Mouse (Mus musculus) granulocyte monocyte progenitor cell, adult 5-6 weeks (primary cell): ENCODE measurements around the gene Zc3h12b. TPM values are rescaled to one million over a fixed set of nuclear protein-coding genes. Genes with fewer than 3 reads are reported as not detected.
"Not testable (repeated sequence)": the region's sequence is repeated elsewhere in the genome, so short reads cannot be mapped to it uniquely, and the experiment has no call there.

Experiments used
- ATAC-seq: replicated peaks from 2 replicates; pipeline ENCODE4 v1.8.0; 2016; ENCODE audit warnings: mild to moderate bottlenecking, moderate TSS enrichment, inconsistent platforms; ENCODE audit not compliant: poor library complexity, severe bottlenecking
- total RNA-seq, 2 experiments: library from RNA; stranded (forward) in 1 of 2; stranded (reverse) in 1 of 2; fragments of 200-712, 200-1000 nt in 1 of 2; fragments of >200 nt in 1 of 2; fragmentation: Nextera tagmentation in 1 of 2; gene quantifications; 2 replicates each; pipeline ENCODE4 v1.2.3; 2014 to 2017

The Zc3h12b gene
- total RNA-seq (2014; fragmentation: Nextera tagmentation) (0.58 and 3.4 TPM in 2 replicates), total RNA-seq (2017) (0.13 and 0.36 TPM in 2 replicates)

DNA sequence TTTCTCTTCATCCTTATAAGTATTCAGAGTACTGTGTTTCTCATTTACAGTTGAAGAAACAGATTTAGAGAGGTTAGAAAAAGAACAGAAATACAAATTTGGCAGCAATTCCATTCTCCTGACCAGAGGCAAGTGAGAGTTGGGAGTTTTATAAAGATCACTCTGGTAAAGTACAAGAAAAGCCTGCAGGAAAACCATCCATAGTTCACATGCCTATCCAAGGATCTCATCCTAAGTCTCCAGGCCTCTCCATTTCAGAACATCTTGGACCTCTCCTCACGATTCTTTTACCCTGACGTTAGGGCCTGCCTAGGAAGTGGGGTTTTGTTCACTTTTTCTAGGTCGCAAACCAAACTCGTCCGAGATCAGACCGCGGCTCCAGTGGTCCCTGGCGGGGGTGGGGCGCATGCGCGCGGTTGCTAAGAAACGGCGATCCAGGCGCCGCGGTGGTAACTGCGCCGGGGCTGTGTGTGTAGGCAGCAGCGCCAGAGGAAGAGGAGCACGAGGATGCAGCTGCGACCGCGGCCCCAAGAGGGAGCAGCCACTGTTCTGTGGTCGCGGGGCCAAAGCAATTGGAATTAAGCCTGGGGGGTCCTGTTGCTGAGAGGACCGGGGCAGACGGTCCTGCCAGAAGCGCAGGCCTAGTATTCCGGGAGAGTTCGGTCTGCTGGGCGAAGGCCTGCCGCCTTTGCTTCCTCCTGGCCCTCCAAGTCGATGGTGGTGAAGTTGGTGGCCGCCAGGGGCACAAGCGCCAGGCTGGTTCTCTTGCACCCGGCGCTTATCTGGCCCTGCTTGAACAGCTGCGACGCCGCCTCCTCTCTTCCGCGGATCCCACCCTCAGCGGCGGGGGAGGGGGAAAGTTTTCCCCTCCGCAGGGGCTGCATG is at the start of gene Zc3h12b:
Gene Zc3h12b, plus strand, starts transcription at position 452 of the 885 bp plus-strand sequence.
- ATAC-seq: peak; percentile 100

- no peak for ATAC-seq
Observed at GRCm38 (mm10) chrX:95682206-95682605, 29.3 kb upstream of the Zc3h12b start.

GRCm38 (mm10) chrX:95687119-95687518 is 24.4 kb upstream of the Zc3h12b start:
- no peak; the same call in 1 of the 2 replicates for ATAC-seq

GRCm38 (mm10) chrX:95738253-95738652 is 26.8 kb downstream of the Zc3h12b start:
- no peak for ATAC-seq

- ATAC-seq: no peak
Observed at GRCm38 (mm10) chrX:95795881-95796280, 84.4 kb downstream of the Zc3h12b start.

DNA sequence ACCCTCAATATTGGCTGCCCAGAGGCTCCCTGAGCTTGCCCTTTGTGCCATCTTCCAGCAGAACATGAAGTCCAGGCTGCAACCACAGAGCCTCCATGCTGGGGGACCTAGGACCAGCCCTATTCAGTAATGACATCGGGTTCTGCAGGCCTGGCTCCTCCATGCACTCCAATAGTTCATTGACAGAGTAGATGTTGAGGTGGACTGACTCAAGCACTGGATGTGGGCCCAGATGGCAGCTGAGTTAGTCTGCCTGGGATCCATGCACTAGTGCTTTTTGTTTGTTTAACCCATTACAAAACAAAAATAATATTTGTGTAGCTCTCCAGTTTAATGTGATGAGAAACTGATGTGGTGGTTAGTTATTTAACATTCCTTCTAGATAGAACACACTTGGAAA is 90.3 kb downstream of the Zc3h12b start:
- ATAC-seq: no peak

DNA sequence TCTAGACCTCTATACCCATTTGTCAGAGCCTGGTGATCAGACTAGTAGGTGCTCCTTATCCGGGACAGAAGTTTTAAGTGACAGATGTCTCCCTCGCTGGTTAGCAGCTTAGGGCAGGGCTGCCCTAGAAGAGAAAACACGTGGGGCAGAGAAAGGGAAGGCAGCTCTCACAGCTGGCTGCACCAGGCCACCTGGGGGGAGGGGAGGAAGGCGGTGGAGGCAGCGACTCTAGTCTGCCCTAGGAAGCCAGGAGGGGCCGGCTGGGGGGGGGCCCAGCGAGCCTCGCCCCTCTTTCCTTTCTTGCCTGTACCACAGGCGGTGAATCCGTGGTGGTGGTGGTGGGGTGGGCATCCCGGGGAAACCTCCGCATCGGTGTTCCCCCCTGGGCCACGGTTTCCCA is 141.3 kb downstream of the Zc3h12b start:
- ATAC-seq: no peak

GRCm38 (mm10) chrX:95881111-95881510 is 169.6 kb downstream of the Zc3h12b start:
- ATAC-seq: no peak

DNA sequence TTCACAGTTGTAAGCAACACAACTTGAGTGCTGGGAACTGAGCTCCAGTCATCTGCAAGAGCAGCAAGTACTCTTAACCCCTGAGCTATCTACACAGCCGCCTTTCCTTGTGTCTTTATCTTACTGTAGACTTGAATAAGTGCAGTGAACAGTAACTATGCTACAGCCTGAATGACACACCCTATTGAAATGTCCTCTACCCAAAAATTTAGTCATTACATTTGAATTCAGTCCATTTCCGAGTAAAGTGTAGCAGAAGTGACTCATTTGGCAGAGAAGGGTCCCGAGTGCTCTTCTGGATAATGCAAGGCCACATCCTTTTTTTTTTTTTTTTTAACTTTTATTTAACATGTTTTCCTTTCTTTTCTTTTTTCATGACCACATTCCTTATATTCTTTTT is 191.2 kb downstream of the Zc3h12b start:
- ATAC-seq: no peak

DNA sequence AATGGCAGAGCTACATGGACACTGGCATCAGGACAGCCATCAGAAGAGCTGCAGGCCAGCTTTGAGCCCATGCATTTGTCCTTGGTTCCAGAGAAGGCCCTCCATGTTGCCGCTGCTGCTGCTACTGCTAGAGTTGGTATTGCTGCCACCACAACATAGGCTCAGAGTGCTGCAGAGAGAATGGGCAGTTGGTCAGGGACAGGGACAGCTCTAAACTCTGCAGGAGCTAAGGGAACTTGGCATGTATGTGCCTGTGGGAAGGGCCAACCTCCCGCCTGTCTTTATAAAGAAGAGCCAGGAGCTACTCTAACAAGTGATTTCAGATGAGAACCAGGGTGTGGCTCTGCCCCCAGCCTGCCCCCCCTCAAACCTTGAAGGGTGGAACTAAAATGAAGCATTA is 224.0 kb downstream of the Zc3h12b start:
- ATAC-seq: no peak

DNA sequence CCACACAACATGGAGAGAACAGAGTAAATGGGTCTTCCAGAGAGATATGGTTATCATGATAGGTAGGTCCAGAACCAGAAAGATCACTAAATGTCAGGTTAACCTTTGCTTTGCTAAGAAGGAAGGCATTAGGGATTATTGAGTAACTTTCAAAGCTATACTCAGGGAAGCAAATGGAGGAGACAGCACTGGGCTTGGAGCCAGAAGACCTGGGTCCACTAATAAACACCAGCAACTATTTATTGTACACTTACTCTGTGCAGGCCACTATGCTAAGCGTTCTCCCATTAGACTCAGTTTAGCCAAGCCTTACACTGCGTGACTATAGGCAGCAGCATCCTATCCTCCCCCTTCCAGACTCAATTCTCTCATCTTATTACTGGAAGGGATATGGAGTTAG is 234.0 kb downstream of the Zc3h12b start:
- ATAC-seq: no peak

GRCm38 (mm10) chrX:95948135-95948534 is 236.7 kb downstream of the Zc3h12b start:
- ATAC-seq: no peak

DNA sequence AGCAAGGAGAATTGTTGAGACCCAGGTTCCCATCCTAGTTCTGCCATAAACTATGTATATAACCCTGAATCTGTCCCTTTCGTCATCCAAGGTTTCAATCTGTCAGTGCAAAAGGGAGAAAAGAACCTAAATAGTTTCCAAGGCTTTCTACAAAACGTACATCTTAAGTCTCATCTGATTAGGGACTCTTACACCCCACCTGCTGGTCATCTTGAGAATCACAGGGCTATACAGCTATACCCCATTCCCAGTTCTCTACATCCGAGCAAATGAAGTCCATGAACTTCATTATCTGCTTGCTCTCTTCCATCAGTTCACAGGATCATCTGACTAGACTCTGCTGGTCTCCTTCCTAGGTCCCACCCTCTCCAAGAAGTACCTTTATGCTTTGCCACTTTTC is 239.3 kb downstream of the Zc3h12b start:
- peak; percentile 72 for ATAC-seq

- ATAC-seq: peak; percentile 98
Observed at GRCm38 (mm10) chrX:95956497-95957293, 245.2 kb downstream of the Zc3h12b start, which contains the start of gene Las1l. Gene Las1l (minus strand): TSS chrX:95956962.

- not testable (repeated sequence) for ATAC-seq
Observed at GRCm38 (mm10) chrX:95957461-95957860, 246.0 kb downstream of the Zc3h12b start.

DNA sequence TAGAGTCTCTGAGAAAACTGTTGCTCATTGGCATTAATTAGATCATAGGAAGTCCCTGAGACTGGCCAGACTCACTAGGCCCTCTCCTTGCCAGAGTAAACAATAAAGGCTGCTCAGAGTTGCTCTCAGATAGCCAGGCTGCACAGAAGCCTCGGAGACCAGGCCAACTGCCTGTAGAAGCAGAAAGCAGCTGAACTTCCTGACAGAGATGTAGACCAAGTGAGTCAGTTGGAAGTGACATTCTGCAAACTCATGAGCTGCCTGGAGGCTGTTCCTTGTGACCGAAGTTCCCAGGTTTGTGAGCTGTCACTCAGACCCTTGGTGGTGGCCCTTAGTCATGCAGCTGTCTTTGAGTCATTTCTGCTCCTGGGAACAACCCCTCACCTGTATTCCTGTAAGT is 251.9 kb downstream of the Zc3h12b start:
- ATAC-seq: no peak

GRCm38 (mm10) chrX:95965036-95965435 is 253.6 kb downstream of the Zc3h12b start:
- no peak for ATAC-seq

DNA sequence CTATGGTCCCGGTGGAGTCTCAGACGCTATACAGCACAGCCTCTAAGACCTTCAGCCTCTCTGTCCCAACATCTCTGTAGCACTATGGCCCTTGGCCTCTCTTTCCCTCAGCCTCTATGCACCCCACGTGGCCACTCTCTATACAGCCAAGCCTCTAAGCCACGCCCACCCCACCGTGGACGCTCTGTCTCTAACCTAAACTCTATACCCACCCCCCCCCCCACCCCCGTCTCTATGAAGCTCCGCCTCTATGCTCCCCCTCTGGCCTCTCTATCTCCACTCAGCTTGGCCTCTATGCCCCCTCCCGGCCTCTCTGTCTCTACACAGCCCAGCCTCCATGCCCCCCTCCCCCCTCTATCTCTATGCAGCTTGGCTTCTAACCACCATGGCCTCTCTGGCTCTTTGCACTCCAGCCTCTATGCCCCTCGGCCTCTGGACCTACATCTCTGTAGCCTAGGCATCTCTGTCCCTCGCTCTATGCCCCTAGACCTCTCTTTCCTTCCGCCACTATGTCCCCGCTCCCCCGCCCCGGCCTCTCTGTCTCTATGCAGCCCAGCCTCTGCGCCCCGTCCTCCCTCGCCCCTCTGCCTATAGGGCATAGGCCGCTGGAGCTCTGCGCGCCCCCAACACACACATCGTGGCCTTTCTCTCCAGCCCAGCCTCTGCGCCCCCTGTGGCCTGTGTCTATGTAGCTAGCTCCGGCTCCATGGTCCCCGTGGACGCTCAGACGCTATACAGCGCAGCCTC is 256.5 kb downstream of the Zc3h12b start:
- ATAC-seq: peak; percentile 77

DNA sequence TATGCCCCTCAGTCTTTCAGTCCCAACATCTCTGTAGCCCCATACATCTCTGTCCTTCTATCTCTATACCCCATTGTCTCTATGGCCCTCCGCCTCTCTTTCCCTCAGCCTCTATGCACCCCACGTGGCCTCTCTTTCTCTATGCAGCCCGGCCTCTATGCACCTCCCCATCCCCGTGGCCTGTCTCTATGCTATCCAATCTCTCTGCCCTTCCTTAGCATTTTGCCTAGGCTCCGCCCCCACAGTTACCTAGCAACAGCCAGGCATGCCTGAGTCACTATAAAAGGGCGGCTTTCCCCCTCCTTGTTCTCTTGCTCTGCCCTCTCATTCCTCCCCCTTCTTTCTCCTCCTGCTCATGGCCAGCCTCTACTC is 257.1 kb downstream of the Zc3h12b start:
- peak; percentile 87 for ATAC-seq

- no peak for ATAC-seq
Observed at GRCm38 (mm10) chrX:95969116-95969515, 257.6 kb downstream of the Zc3h12b start.
